Mouse (Mus musculus): ENCODE results near the gene Cgas. TPM values are rescaled to one million over a fixed set of nuclear protein-coding genes. Genes with fewer than 3 reads are reported as not detected.

Gene Cgas
- total RNA-seq, 2 experiments from 2014 or later = 6.9 to 7.4 TPM

DNA sequence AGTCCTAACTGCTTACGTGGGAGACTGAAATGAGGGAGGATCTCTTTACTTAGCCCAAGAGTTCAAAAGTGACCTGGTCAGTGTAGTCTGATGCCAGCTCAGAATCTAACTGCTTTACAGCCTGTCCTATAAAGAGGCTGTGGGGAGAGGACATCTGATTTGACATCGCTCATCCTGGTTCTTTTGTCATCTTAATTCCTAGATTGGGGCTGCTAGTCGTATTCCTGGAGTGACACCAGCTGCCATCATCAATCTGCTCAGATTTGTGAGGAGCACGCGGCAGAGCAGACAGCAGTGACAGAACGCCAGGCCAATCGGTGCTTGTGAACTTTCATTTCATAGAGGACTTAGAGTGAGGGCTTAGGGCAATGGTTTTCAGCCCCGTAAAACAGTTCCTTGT, 30.6 kb upstream of the Cgas start:
- 0 out of 2 replicates have a peak, but pooled peaks have one; percentile 9 for ATAC-seq (replicated peaks; ENCODE audit: low FRiP score, low TSS enrichment, poor library complexity, severe bottlenecking)

DNA sequence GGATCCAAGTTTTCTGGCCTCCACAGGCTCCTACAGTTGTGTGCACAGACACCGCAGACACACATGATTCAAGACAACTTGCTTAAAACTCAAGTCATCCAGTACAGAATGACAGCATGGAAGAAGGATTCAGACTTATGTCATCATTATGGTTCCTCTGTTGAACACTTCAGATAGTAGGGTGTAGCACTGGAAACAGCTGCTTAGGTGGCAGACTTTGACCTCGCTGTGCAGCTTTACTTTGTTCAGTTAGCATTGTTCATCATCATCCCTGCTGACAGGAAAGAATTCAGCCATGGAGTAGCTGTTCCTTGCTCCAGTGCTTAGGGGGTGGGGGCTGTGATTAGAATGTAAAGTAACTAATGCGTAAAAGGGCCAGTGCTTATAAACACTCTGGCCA, 22.7 kb upstream of the Cgas start:
- no peak for ATAC-seq (replicated peaks; ENCODE audit: low FRiP score, low TSS enrichment, poor library complexity, severe bottlenecking)

DNA sequence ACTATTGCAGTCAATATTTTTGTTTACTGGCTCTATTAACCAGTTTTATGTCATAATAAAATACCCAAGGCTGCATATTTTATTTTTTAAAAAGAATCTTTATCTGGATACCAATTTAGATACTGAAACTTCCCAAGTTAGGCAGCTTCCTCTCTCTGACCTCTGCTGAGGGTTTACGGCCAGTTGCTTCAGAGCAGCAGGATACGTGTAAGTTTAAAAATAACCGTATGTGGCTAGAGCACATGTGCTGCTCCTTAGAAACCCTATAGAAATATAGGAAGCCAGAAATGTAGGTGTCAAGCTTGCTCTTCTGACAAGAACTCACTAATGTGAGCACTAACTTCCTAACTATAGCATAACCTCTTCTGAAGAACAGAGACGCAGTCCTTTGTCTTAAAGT, 20.3 kb upstream of the Cgas start:
- ATAC-seq (replicated peaks; ENCODE audit: low FRiP score, low TSS enrichment, poor library complexity, severe bottlenecking) = no peak

DNA sequence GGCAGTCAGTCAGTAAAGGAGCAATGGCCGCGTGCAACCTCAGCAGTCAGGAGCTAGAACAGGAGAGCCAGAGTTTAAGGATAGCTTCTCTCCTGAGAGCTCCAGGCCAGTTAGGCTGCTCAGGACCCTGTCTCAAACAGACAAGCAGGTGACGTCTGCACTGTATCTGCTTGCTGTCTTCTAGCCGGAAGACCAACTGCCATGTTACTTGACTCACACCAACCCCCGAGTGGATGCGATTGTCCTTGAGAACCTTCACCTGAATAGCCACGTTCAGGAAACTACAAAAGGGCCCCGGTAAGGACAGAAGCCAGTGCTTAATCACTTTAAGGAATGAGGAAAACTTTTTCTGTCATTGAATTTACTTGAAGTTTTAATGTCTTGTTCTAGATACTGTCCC, 14.0 kb upstream of the Cgas start:
- ATAC-seq (replicated peaks; ENCODE audit: low FRiP score, low TSS enrichment, poor library complexity, severe bottlenecking) = no peak

DNA sequence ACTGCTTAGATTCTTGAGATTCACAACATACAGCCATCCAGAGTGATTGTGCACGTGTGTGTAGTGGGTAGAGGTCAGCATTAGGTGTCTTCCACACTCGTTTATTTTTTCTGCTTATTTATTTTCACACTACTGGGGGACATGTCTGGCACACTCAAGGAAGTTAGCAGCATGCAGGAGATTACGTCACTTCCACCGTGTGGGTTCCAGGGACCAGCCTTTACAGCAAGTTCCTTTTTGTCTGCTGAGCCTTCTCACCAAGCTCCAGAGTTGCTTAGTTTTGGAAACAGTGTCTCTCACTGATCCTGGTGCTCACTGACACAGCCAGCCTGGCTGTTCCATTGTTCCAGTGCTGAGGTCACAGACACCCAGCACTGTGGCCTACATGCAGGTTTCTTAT, 8.3 kb upstream of the Cgas start:
- no peak for ATAC-seq (replicated peaks; ENCODE audit: low FRiP score, low TSS enrichment, poor library complexity, severe bottlenecking)

DNA sequence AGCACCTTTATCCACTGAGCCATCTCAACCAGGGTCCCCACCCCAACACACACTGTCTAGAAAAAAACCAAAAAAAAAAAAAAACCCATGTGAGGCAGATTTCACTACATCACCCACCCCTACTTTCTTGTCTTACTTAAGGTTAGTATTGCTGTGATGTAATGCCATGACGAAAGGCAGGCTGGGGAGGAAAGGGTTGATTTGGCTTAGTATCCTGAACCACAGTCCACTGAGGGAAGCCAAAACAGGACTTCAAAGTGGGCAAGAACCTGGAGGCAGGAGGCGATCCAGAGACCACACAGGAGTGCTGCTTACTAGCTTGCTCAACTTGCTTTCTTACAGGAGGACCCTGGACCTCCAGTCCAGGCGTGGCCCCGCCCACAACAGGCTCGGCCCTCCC, 7.4 kb upstream of the Cgas start:
- no peak for ATAC-seq (replicated peaks; ENCODE audit: low FRiP score, low TSS enrichment, poor library complexity, severe bottlenecking)

DNA sequence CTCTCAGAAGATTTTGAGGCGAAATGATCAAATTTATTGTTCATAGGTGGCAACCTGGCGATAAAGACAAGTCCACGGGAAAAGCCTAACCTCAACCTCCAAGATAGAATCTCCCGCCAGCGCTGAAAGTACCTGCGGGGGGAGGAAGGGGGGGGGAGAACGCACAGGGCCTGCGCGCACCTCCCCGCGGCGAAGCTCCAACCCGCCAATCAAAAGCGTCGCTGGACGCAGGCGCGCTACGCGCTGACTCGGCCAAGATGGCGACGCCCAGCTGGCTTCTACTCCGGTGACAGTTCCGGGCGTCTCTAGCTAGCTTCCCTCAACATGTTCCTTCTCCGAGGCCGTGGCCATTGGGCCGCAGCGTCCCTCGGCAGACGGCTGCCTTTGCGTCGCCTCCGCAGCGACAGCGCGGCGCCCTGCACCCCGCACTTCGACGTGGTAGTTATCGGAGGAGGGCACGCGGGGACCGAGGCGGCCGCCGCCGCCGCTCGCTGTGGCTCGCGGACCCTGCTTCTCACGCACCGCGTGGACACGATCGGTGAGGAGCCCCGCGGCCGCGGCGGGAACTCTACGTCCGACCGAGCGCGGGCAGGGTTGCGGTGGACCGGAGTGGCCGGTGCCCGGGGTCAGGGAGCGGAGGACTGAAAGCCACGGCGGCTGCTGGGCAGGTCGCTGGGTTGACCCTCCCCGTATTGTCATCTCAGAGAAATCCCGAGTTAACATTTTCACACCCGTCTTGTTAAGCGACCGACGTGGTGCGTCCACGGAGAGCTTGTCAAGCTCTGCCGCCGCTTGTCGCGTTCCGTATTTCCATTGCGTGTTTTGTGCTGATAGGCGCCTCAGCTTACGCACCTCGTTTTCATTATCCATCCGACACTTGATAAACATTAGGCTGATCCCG, 5.2 kb upstream of the Cgas start, which contains the start of the genes Mto1 and Gm17324:
Mto1 (plus strand) TSS at position 236 of the 901 bp plus-strand sequence.
Gm17324 (minus strand) TSS at position 814 of the 901 bp plus-strand sequence.
- ATAC-seq (replicated peaks; ENCODE audit: low FRiP score, low TSS enrichment, poor library complexity, severe bottlenecking) = peak; percentile 87

DNA sequence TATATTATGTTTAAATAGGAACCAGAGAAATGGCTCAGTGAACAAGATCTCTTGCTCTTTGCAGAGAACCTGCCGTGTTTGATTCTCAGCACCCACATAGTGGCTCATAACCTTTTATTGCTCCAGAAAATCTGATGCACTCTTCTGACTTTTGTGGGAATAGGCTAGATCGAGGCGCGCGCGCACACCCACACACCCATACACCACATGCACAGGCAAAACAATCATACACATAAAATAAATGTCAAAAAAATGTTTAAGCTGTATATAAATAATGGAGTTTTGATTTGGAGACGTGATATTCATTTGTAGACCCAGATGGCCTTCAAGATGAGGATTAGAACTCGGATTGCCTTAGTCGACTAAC, 4.6 kb upstream of the Cgas start:
- ATAC-seq (replicated peaks; ENCODE audit: low FRiP score, low TSS enrichment, poor library complexity, severe bottlenecking) = 0 out of 2 replicates have a peak, but pooled peaks have one; percentile 4

DNA sequence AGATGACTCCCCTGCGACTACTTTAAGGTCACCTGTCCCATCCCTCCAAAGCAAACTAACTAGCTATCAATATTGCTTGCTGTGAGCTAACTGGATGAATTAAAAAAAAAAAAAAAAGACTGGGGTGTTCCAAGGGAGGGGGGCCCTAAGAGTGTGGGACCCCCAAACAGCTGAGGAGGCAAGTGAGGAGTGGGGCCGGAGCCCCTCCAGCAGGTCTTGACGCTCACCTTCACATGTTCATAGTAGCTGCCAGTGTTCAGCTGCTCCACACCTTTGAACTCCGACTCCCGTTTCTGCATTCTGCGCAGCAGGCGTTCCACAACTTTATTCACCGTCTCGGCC, 829 bp downstream of the Cgas start:
- no peak for ATAC-seq (replicated peaks; ENCODE audit: low FRiP score, low TSS enrichment, poor library complexity, severe bottlenecking)

DNA sequence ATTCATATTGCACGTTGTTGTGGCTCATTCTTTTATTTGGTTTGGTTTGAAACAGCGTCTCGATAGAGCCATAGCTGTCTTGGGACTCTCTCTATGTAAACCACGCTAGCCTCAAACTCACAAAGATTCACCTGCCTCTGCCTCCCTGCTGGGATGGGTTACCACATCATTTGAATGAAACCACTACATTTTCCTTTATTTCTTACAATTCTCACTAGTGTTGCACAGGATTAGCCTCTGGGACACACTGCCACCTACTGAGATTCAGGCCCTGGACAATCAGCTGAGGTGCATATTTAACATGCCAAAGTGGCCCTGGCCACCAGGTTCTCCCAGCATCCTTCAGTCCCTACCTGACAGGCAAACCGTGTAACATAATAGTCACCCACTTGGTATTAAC, 3.6 kb downstream of the Cgas start:
- no peak for ATAC-seq (replicated peaks; ENCODE audit: low FRiP score, low TSS enrichment, poor library complexity, severe bottlenecking)

DNA sequence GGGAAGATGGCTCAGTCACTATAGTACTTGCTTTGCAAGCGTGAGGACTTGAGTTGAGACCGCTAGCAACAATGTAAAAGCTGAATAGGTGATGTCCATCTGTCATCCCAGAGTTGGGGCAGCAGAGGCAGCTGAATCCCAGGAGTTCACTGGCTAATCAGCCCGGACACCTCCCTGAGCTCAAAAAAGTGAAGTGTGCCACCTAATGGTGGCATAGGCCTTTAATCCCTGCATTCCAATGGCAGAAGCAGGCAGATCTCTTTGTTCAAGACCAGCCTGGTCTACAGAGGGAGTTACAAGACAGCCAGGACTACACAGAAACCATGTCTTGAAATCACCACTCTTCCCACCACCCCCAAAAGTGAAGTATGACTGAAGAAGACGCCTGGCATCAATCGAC, 10.6 kb downstream of the Cgas start:
- no peak for ATAC-seq (replicated peaks; ENCODE audit: low FRiP score, low TSS enrichment, poor library complexity, severe bottlenecking)

DNA sequence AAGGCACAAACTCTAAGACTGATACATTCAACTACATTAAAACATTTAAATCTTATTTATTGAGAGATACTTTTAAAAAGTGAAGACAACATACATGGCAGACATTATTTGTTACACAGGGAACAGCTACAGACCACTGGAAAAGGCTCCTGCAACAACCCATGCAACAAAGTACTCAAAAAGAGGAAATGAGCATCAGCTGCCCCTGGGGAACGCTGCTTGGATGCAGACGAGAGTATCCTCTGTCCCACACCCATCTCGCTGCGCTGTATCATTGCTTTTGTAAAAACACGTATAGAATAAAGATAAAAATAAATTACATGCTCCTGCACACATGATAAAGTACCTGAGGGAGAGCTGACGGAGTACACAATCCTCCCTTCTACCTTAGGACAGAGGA, 12.6 kb downstream of the Cgas start:
- no peak for ATAC-seq (replicated peaks; ENCODE audit: low FRiP score, low TSS enrichment, poor library complexity, severe bottlenecking)

DNA sequence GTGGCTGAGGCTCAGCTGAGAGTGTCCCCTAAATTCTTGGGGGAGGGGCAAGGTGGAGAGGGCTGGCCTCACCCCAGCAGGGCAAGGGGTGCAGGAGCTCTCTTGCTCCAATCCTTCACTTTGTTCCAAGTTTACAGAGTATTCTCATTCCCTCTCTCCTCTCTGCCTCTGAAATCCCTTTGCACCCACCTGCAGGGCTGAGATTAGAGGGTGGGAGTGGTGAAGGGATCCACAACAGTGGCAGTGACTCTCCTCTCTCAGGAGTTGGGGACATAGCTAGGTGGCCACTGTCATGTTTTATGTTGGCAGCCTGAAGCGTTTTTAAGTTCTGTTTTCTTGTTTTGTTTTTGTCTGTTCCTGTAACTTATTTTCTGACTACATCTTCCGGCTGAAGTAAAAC, 13.5 kb downstream of the Cgas start:
- no peak for ATAC-seq (replicated peaks; ENCODE audit: low FRiP score, low TSS enrichment, poor library complexity, severe bottlenecking)

DNA sequence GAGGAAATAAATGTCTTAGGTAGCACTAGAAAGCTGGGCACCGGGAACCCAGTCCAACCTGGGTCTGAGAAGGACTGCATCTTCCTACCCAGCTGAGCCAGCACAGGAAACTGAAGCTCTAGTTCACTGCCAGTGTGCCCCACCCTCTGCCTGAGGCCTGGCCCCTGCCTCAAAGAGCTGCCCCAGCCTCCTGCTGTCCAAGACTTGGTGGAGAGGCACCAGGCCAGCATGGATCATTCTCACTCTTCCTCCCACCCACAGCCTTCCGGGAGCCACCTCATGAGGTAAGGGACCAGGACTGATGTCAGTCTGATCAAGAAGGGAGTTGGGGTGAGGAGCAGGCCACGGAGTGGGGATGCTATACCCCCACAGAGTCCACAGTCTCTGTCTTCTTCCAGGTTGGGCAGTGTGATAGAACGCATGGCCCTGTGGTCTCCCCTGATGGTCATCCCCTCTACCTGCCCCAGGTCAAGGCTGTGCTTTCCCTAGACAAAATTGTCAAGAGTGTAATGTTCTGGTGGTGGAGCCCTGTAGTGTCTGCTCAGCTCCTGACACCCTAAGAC, 14.1 kb downstream of the Cgas start:
- ATAC-seq (replicated peaks; ENCODE audit: low FRiP score, low TSS enrichment, poor library complexity, severe bottlenecking) = no peak

DNA sequence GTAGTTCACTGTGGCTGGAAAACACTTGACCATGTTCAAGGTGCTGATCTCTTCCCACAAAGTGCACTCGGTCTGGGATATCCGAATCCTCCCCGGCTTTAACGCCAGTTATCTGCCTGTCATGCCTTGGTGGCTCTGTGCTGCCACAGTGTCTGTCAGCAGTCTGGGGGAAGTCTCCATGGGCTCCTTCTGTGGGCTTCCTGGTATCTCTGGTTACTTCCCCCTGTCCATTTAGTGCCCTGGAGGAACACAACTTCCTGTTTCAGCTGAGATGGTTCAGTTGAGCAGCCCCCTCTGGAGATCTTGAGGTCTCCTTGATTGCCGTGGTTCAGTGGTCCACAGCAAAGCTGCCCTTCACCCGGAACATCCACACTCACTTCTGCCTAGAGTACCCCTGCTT, 14.9 kb downstream of the Cgas start:
- ATAC-seq (replicated peaks; ENCODE audit: low FRiP score, low TSS enrichment, poor library complexity, severe bottlenecking) = peak; percentile 50

DNA sequence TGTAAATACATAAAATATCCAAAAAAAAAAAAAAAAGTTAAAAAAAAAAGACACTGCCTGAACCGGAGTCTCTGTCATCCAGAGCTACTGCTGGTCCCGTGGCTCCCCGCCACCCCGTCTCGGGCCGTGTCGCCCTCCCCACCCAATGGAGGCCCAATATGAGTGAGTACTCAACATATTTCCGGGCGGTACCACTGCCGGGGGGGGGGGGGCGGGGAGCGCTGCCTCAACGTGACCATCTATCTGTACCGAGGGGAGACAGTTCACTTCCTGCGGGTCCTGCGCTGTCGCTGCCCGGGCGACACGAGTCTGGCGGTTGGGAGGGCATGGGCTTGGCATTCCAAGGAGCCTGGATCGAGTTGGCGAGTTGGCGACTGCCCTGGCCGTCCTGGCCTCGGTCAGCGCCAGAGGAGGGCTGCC, 15.7 kb downstream of the Cgas start:
- peak; percentile 65; the same call in 1 of the 2 replicates for ATAC-seq (replicated peaks; ENCODE audit: low FRiP score, low TSS enrichment, poor library complexity, severe bottlenecking)

DNA sequence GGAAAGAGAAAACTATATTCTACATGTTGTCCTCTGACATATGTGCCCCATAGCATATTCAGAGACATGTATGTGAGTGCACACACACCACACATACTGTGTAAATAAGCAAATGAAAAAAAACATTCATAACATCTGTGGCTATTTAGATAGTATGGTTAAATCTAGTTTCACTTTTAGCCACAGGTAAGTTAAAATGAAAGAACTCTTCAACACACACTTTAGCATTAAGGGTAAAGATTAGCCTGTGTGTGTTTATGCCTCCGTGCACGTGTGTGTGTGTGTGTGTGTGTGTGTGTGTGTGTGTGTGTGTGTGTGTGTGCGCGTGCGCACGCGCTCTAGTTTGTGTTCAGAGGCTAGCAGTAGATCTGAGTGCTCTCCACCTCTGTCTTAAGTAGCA, 41.4 kb downstream of the Cgas start:
- ATAC-seq (replicated peaks; ENCODE audit: low FRiP score, low TSS enrichment, poor library complexity, severe bottlenecking) = no peak

DNA sequence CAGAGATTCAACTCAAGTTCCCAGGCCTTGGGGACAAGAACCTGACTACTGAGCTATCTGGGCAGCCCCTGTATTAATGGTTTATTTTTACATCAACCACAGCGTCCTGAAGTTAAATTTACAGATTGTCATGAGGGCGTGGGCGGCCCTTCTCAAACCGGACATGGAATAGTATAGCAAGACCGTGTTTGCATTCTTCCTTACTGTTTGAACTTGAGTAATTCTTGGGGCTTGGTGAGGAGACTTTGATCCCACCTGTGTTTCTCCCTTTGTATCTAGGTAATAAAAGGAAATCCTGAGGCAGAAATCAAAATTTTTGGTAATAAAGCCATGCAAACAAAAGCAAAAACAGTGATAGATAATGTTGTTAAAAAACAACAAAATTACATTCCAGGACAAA, 42.5 kb downstream of the Cgas start:
- no peak for ATAC-seq (replicated peaks; ENCODE audit: low FRiP score, low TSS enrichment, poor library complexity, severe bottlenecking)

DNA sequence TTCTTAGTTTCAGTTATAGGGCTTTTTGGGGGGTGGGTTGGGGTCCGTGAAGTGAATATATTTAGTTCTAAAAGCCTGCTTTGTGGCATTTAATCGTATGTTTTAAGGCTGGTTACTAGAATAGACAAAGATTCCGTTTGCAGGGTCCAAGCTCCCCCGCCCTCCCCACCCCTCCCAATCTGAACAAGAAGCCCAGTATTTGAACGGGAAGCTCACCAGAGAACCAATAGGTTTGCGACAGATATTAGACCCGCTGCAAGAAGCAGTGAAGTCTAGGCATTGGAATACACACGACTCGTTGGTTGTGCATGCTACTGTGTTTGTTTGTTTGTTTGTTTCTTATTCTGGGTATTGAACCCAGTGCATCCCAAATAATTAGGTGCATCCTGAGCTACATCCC, 46.5 kb downstream of the Cgas start:
- no peak for ATAC-seq (replicated peaks; ENCODE audit: low FRiP score, low TSS enrichment, poor library complexity, severe bottlenecking)

DNA sequence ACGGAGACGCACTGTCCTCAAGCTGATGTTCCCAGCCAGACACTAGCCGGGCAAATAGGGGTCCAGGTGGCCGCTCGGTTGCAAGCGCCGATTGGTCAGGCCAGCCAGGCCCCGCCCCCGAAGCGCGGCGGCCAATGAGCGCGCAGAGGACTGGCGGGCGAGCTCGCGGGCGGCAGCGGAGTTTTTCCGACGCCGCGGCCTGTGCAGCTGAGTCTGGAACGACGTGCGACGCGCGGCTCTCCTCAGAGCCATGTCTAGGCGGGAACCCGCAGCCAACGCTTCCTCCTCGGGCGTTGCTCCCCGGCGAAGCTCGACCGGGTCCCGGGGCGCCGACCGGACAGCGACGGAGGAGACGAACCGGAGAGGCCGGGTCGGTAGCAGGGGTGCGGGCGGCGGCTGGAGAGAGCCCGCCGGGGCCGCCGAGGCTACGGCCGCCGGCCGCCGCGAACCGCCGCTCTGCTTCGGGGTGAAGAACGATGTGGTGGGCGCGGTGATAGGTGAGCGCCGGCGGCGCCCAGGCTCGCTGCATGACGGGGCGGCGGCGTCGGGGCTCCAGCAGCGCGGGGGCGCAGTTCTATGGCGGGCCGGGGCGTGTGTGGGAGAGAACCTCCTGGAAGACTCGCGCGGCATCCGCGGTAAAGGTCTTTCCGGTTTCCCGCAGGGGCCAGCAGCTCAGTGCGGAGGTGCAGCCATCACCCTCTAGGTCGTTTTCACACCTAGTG, 47.2 kb downstream of the Cgas start, which contains the start of gene Ddx43:
Ddx43 (plus strand) TSS at position 148 of the 722 bp plus-strand sequence.
- peak; percentile 84 for ATAC-seq (replicated peaks; ENCODE audit: low FRiP score, low TSS enrichment, poor library complexity, severe bottlenecking)
